Mouse (Mus musculus) gastrocnemius, postnatal 14 days (tissue): ENCODE measurements around the gene Farp2. TPM values are rescaled to one million over a fixed set of nuclear protein-coding genes. Genes with fewer than 3 reads are reported as not detected.
"Not testable (repeated sequence)": the region's sequence is repeated elsewhere in the genome, so short reads cannot be mapped to it uniquely, and the experiment has no call there.

Experiments used
- DNase-seq: peaks from one replicate; pipeline ENCODE4 v3.0.0; 2021; ENCODE audit warnings: mixed read lengths
- intact Hi-C: fragments of 180-260 bp; cut with DNase I; formaldehyde crosslinking; loops from one replicate; pipeline ENCODE4 v1.15.1; 2025; ENCODE audit warnings: low total_unique reads
- total RNA-seq, 2 experiments: library from RNA; stranded (reverse); gene quantifications; 2 replicates each; pipeline ENCODE4 v1.2.3; 2021

Gene Farp2
- total RNA-seq, 2 experiments from 2014 or later, result 11.5 to 14.4 TPM

GRCm38 (mm10) chr1:93618948-93619347 lies 107.1 kb downstream of the Farp2 start:
- no peak for DNase-seq
- intact Hi-C loops, result no loop called here

GRCm38 (mm10) chr1:93624502-93624901 lies 112.6 kb downstream of the Farp2 start:
- intact Hi-C loops, result no loop called here
- no peak for DNase-seq

- intact Hi-C loops, result no loop called here
- DNase-seq, result no peak
These were observed 118.9 kb downstream of the Farp2 start for GRCm38 (mm10) chr1:93630796-93631195.

GRCm38 (mm10) chr1:93632723-93633122 lies 120.8 kb downstream of the Farp2 start:
- intact Hi-C loops, result no loop called here
- DNase-seq, result no peak

- intact Hi-C loops, result no loop called here
- peak; percentile 43 for DNase-seq
These were observed 122.6 kb downstream of the Farp2 start for GRCm38 (mm10) chr1:93634481-93634891.

- DNase-seq, result peak; percentile 53
- intact Hi-C loops, result no loop called here
These were observed 123.3 kb downstream of the Farp2 start for GRCm38 (mm10) chr1:93635091-93635579.

- intact Hi-C loops, result no loop called here
- peak; percentile 99 for DNase-seq
These were observed 123.8 kb downstream of the Farp2 start for GRCm38 (mm10) chr1:93635580-93636192.

GRCm38 (mm10) chr1:93636211-93636897 lies 124.5 kb downstream of the Farp2 start:
- intact Hi-C loops, result no loop called here

GRCm38 (mm10) chr1:93641978-93642377 lies 130.1 kb downstream of the Farp2 start:
- no peak for DNase-seq
- intact Hi-C loops, result no loop called here

More at GRCm38 (mm10) chr1:93636211-93636897, 124.5 kb downstream of the Farp2 start:
- DNase-seq, result no peak

- no peak for DNase-seq
- intact Hi-C loops, result no loop called here
These were observed 130.8 kb downstream of the Farp2 start for GRCm38 (mm10) chr1:93642692-93643091.

- DNase-seq, result no peak
- intact Hi-C loops, result no loop called here
These were observed 137.8 kb downstream of the Farp2 start for GRCm38 (mm10) chr1:93649604-93650172.

- no peak for DNase-seq
- intact Hi-C loops, result no loop called here
These were observed 142.4 kb downstream of the Farp2 start for GRCm38 (mm10) chr1:93654275-93654674.

- intact Hi-C loops, result no loop called here
- no peak for DNase-seq
These were observed 142.9 kb downstream of the Farp2 start for GRCm38 (mm10) chr1:93654798-93655197.

- no peak for DNase-seq
- intact Hi-C loops, result no loop called here
These were observed 144.6 kb downstream of the Farp2 start for GRCm38 (mm10) chr1:93656325-93657024.

- intact Hi-C loops, result no loop called here
- no peak for DNase-seq
These were observed 145.1 kb downstream of the Farp2 start for GRCm38 (mm10) chr1:93657025-93657360.

- intact Hi-C loops, result not testable (repeated sequence)
These were observed 146.7 kb downstream of the Farp2 start, which contains the start of gene Stk25 for GRCm38 (mm10) chr1:93658559-93658958. Gene Stk25 (minus strand): TSS chr1:93658659.

GRCm38 (mm10) chr1:93667760-93668400 lies 156.0 kb downstream of the Farp2 start:
- DNase-seq, result no peak
- intact Hi-C loops, result loop anchor here (5.0 kb wide), 1 partner anchor 59 kb away; no protein-coding TSS in a partner anchor

More at GRCm38 (mm10) chr1:93658559-93658958, 146.7 kb downstream of the Farp2 start, which contains the start of gene Stk25:
- DNase-seq, result not testable (repeated sequence)

GRCm38 (mm10) chr1:93668791-93669548 lies 157.1 kb downstream of the Farp2 start:
- peak; percentile 84 for DNase-seq
- intact Hi-C loops, result loop anchor here (5.0 kb wide), 1 partner anchor 58 kb away; no protein-coding TSS in a partner anchor

GRCm38 (mm10) chr1:93669941-93670340 lies 158.1 kb downstream of the Farp2 start:
- intact Hi-C loops, result loop anchor here (5.0 kb wide), 1 partner anchor 57 kb away; no protein-coding TSS in a partner anchor
- DNase-seq, result no peak
